Mouse (Mus musculus): Measurements from ENCODE around the gene Ttc28. TPM values are rescaled to one million over a fixed set of nuclear protein-coding genes. Genes with fewer than 3 reads are reported as not detected.

Ttc28 gene
- polyA plus RNA-seq, 1 experiment: 4.8 TPM

- Histone ChIP-seq H3K4me1 (replicated peaks; ENCODE audit: control insufficient read depth, insufficient read depth, low read length) (no peaks in the 10 kb centered on the region), H3K4me3 (ENCODE audit: control insufficient read depth, insufficient read depth, low read length) (no peak overlapping the region), H3K27me3 (ENCODE audit: control insufficient read depth, insufficient read depth, low read length) (no peaks in the 10 kb centered on the region), H3K27ac (ENCODE audit: control insufficient read depth, insufficient read depth, low read length) (no peak overlapping the region), H3K36me3 (ENCODE audit: control insufficient read depth, insufficient read depth, low read length) (no peaks in the 10 kb centered on the region)
- no peak for TF ChIP-seq POLR2A (IDR thresholded peaks at IDR 0.05; ENCODE audit: control insufficient read depth, extremely low read depth, insufficient read depth, low read length, poor library complexity)
- TF ChIP-seq CTCF (IDR thresholded peaks at IDR 0.05; ENCODE audit: borderline replicate concordance, control insufficient read depth, extremely low read depth, insufficient read depth, low read length, poor library complexity): no peak
- 91% methylated on average over 10 of the region's 10 CpGs for WGBS
- no peak for DNase-seq
Observed at GRCm38 (mm10) chr5:111032687-111033295, 153.2 kb downstream of the Ttc28 start.

DNA sequence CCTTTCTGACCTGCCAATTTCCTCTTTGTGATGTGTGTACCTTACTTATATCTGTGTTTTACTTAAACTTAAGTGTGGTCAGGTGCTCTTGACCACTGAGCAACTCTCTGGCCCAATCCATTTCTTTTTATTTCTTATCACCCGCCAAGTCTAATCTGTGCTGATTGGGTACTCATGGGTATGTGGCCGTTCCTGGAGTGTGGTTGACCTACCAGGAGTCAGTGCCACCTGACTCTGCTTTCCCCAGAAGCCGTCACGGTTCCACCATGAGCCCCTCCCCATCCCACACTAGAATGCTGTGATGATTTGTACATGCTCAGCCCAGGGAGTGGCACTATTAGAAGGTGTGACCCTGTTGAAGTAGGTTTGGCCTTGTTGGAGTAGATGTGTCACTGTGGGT, 153.9 kb downstream of the Ttc28 start:
- H3K4me3 ChIP-seq (ENCODE audit: control insufficient read depth, insufficient read depth, low read length): no peak overlapping the region
- TF ChIP-seq CTCF (IDR thresholded peaks at IDR 0.05; ENCODE audit: borderline replicate concordance, control insufficient read depth, extremely low read depth, insufficient read depth, low read length, poor library complexity) (no peak), POLR2A (IDR thresholded peaks at IDR 0.05; ENCODE audit: control insufficient read depth, extremely low read depth, insufficient read depth, low read length, poor library complexity) (no peak)
- no peaks in the 10 kb centered on the region for H3K4me1 ChIP-seq (replicated peaks; ENCODE audit: control insufficient read depth, insufficient read depth, low read length)
- no peak overlapping the region for H3K27ac ChIP-seq (ENCODE audit: control insufficient read depth, insufficient read depth, low read length)
- H3K27me3 ChIP-seq (ENCODE audit: control insufficient read depth, insufficient read depth, low read length): no peaks in the 10 kb centered on the region
- H3K36me3 ChIP-seq (ENCODE audit: control insufficient read depth, insufficient read depth, low read length): no peaks in the 10 kb centered on the region
- WGBS: 94% methylated on average over 4 of the region's 4 CpGs
- DNase-seq: no peak

DNA sequence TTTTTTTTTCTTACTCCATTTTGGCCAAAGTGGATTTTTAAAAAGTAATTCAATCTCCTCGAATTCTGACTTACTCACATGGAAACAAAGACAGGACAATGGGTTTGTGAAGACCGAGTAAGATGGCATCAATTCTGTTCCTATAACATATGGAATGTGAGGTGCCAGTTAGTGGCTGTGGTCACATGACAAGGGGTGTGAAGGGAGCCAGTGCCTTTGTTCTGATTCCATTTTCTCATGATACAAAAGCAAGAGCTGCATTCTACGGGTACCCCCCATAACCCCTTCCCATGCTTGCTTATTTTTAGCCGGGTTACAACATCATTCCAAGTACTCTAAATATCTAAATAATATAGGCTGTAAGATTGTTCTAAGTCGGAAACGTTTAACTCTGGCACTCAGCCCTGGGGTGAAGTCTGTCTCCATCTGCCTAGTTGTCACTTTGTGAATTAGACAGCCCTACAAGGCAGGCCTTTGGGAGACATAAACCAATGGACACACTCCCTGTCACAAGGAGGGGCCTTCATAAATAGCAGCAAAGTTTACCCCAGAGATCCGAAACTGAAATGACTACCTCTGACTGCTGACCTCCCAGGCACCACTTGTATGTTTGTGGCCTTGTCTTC, 157.6 kb downstream of the Ttc28 start:
- no peaks in the 10 kb centered on the region for H3K36me3 ChIP-seq (ENCODE audit: control insufficient read depth, insufficient read depth, low read length)
- H3K27me3 ChIP-seq (ENCODE audit: control insufficient read depth, insufficient read depth, low read length): no peaks in the 10 kb centered on the region
- DNase-seq: no peak
- TF ChIP-seq CTCF (IDR thresholded peaks at IDR 0.05; ENCODE audit: borderline replicate concordance, control insufficient read depth, extremely low read depth, insufficient read depth, low read length, poor library complexity): no peak
- no peak for TF ChIP-seq POLR2A (IDR thresholded peaks at IDR 0.05; ENCODE audit: control insufficient read depth, extremely low read depth, insufficient read depth, low read length, poor library complexity)
- 91% methylated on average over 7 of the region's 7 CpGs for WGBS
- no peak overlapping the region for H3K4me3 ChIP-seq (ENCODE audit: control insufficient read depth, insufficient read depth, low read length)
- H3K27ac ChIP-seq (ENCODE audit: control insufficient read depth, insufficient read depth, low read length): no peak overlapping the region
- H3K4me1 ChIP-seq (replicated peaks; ENCODE audit: control insufficient read depth, insufficient read depth, low read length): peaks cover 5% of the 10 kb centered on the region; the same call in 1 of the 2 replicates

- Histone ChIP-seq H3K27me3 (ENCODE audit: control insufficient read depth, insufficient read depth, low read length) (no peaks in the 10 kb centered on the region), H3K4me1 (replicated peaks; ENCODE audit: control insufficient read depth, insufficient read depth, low read length) (peaks cover 5% of the 10 kb centered on the region; the same call in 1 of the 2 replicates), H3K27ac (ENCODE audit: control insufficient read depth, insufficient read depth, low read length) (no peak overlapping the region), H3K36me3 (ENCODE audit: control insufficient read depth, insufficient read depth, low read length) (no peaks in the 10 kb centered on the region), H3K4me3 (ENCODE audit: control insufficient read depth, insufficient read depth, low read length) (no peak overlapping the region)
- 39% methylated on average over 6 of the region's 6 CpGs for WGBS
- DNase-seq: peak; percentile 19
- TF ChIP-seq CTCF (IDR thresholded peaks at IDR 0.05; ENCODE audit: borderline replicate concordance, control insufficient read depth, extremely low read depth, insufficient read depth, low read length, poor library complexity) (no peak), POLR2A (IDR thresholded peaks at IDR 0.05; ENCODE audit: control insufficient read depth, extremely low read depth, insufficient read depth, low read length, poor library complexity) (no peak)
Observed at GRCm38 (mm10) chr5:111039771-111040170, 160.2 kb downstream of the Ttc28 start.

- Histone ChIP-seq H3K27ac (ENCODE audit: control insufficient read depth, insufficient read depth, low read length) (no peak overlapping the region), H3K36me3 (ENCODE audit: control insufficient read depth, insufficient read depth, low read length) (no peaks in the 10 kb centered on the region), H3K4me1 (replicated peaks; ENCODE audit: control insufficient read depth, insufficient read depth, low read length) (peaks cover 5% of the 10 kb centered on the region; the same call in 1 of the 2 replicates), H3K4me3 (ENCODE audit: control insufficient read depth, insufficient read depth, low read length) (no peak overlapping the region), H3K27me3 (ENCODE audit: control insufficient read depth, insufficient read depth, low read length) (no peaks in the 10 kb centered on the region)
- DNase-seq: no peak
- TF ChIP-seq POLR2A (IDR thresholded peaks at IDR 0.05; ENCODE audit: control insufficient read depth, extremely low read depth, insufficient read depth, low read length, poor library complexity): no peak
- TF ChIP-seq CTCF (IDR thresholded peaks at IDR 0.05; ENCODE audit: borderline replicate concordance, control insufficient read depth, extremely low read depth, insufficient read depth, low read length, poor library complexity): no peak
- 98% methylated on average over 5 of the region's 5 CpGs for WGBS
Observed at GRCm38 (mm10) chr5:111041952-111042351, 162.3 kb downstream of the Ttc28 start.

DNA sequence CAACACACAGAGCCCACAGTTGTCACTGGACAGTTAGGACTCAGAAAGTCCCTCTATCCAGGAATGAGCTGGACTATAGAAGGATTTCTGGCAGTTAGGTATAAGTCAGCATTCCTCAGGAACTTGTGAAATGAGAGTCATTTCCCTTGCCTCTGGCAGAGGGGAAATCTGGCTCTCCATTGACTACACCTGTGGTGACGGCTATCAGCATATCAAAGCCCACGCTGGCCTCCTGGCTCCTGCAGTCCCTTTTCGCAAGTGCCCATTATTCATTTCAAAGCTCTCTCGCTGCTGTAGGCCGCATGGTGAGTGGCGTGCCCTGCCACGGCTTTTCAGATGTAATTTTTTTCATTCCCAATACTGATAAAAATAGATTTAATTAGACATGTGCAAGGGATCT, 164.6 kb downstream of the Ttc28 start:
- TF ChIP-seq CTCF (IDR thresholded peaks at IDR 0.05; ENCODE audit: borderline replicate concordance, control insufficient read depth, extremely low read depth, insufficient read depth, low read length, poor library complexity) (no peak), POLR2A (IDR thresholded peaks at IDR 0.05; ENCODE audit: control insufficient read depth, extremely low read depth, insufficient read depth, low read length, poor library complexity) (no peak)
- 87% methylated on average over 7 of the region's 7 CpGs for WGBS
- no peak overlapping the region for H3K27ac ChIP-seq (ENCODE audit: control insufficient read depth, insufficient read depth, low read length)
- no peak for DNase-seq
- H3K4me3 ChIP-seq (ENCODE audit: control insufficient read depth, insufficient read depth, low read length): no peak overlapping the region
- H3K4me1 ChIP-seq (replicated peaks; ENCODE audit: control insufficient read depth, insufficient read depth, low read length): peaks cover 5% of the 10 kb centered on the region; the same call in 1 of the 2 replicates
- H3K27me3 ChIP-seq (ENCODE audit: control insufficient read depth, insufficient read depth, low read length): no peaks in the 10 kb centered on the region
- no peaks in the 10 kb centered on the region for H3K36me3 ChIP-seq (ENCODE audit: control insufficient read depth, insufficient read depth, low read length)
